Mouse (Mus musculus): ENCODE measurements around the gene Sod1.

The Sod1 gene

DNA sequence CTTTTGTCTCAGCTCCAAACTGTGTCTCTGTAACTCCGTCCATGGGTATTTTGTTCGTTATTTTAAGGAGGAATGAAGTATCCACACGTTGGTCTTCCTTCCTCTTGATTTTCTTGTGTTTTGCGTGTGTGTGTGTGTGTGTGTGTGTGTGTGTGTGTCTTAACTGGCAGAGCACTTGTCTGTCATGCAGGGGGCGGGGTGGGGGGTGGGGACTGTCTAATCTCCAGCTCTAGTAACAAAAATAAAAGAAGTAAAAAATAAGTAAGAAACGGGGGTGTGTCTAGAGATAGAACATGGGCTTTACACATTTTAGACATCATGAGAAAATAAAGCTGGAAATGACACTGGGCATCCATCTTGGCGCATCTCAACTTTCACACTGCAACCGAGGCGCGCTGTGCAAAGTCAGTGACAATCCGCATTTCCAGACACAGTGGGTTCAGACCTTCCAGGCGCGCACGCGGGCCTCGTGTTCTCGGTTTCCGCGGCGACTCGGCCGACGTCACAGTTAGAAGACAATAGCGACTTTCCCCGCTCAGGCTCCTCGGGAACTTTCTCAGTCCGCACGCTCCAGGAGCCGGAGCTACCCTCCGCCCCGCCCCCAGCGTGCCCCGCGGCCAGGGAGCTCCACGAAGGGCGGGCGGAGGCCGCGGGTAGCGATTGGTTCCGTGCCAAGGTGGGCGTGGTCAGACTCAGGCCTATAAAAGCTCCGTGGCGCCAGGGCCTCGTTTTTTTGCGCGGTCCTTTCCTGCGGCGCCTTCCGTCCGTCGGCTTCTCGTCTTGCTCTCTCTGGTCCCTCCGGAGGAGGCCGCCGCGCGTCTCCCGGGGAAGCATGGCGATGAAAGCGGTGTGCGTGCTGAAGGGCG lies at the start of gene Sod1:
Gene Sod1 (plus strand): TSS at position 729 of the 866 bp plus-strand sequence.
- in situ Hi-C loops (cut with MboI, MseI) = no loop called here

DNA sequence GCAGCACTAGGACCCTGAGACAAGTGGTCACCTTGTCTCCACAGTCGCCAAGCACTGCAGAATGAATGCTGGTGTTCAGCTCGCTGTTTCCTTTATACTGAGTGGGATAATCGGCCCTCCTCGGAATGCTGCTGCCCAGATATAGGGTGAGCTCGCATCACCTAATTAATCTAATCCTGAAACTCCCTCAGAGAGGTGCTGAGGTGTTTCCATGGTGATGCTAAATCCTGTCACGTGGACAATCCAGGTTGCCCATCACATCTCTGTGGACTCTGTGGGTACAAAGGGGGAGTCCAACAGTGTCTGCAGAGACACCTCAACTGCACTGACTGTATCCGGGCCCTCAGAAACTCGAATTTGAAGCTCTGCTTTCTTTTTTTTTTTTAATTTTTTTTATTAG lies 49.1 kb upstream of the Sod1 start:
- in situ Hi-C loops (cut with MboI, MseI) = no loop called here

DNA sequence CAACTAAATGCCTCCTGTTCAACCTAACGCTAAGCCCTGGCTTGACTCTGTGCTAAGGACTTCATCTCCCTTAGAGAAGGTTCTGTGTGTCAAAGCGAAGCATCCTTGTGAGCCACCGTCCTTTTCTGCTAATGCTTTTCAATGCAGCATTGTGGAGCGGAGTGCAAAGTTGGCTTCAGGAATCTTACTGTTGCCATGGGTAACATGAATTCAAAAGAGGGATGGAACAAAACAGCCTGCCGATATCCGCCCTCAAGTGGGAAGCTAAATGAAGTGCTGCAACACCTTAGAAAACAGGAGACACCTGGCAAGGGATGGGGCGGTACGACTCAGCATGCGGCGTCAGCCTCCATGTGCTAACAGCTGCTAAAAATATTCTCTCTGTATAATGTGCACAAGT lies 44.1 kb upstream of the Sod1 start:
- in situ Hi-C loops (cut with MboI, MseI) = no loop called here

GRCm38 (mm10) chr16:90177425-90177824 lies 43.1 kb upstream of the Sod1 start:
- in situ Hi-C loops (cut with MboI, MseI) = no loop called here

GRCm38 (mm10) chr16:90178404-90178803 lies 42.1 kb upstream of the Sod1 start:
- in situ Hi-C loops (cut with MboI, MseI) = no loop called here

- in situ Hi-C loops (cut with MboI, MseI) = loop anchor here (5.0 to 10.0 kb wide), 2 partner anchors 195 to 343 kb away; no protein-coding TSS in a partner anchor
Observed at GRCm38 (mm10) chr16:90179892-90180291, 40.7 kb upstream of the Sod1 start.

DNA sequence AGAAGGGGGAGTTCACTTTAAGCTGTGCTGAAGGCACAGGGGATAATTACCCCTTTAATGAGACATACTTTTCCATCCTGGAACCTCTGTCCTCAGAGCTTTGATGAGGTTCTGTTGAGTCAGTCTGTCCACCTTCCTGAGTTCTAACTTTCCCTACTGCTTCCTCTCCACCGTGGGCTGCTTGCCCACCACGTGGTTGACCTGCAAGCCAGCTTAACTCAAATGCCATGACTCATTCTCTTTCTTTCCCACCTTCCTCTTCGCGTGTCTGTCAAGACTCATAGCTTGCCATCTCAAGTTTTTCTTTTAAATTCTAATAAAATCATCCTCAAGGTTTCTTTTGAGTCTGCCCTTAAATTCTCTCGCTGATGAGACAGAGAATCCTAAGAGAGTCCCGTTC lies 39.6 kb upstream of the Sod1 start:
- in situ Hi-C loops (cut with MboI, MseI) = loop anchor here (5.0 to 10.0 kb wide), 2 partner anchors 196 to 344 kb away; no protein-coding TSS in a partner anchor

DNA sequence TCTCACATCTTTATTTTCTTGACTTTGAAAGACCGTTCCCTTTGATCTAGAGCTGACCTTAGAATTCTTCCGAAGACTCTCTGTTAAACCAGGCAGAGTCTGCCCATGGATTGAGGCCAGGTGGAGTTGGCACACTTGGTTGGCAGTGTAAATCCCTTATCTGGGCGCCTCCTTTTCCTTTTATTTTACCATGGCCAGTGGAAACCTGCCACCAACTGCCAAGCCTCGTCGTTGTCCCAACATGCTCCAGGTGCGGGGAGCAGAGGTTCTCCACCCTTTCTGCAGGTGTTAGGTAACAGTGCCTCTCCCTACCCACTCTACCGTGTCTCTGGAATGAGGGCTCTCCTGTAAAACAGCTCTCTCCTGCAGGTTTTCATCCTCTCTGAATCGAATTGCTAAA lies 38.9 kb upstream of the Sod1 start:
- in situ Hi-C loops (cut with MboI, MseI) = loop anchor here (5.0 to 10.0 kb wide), 2 partner anchors 197 to 344 kb away; no protein-coding TSS in a partner anchor

DNA sequence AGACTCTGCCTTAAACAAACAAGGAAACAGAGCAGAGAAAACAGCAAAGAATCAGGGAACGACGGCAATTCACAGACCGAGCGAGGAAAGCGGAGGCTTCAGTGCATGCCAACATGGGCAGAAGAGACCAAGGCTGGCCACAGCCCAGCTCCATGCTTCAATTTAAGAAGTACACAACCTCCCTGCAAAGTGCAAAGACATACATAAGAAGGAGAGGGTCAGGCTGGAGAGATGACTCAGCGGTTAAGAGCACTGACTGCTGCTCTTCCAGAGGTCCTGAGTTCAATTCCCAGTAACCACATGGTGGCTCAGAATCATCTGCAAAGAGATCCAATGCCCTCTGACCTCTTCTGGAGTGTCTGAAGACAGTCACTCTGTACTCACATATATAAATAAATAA lies 36.4 kb upstream of the Sod1 start:
- in situ Hi-C loops (cut with MboI, MseI) = loop anchor here (5.0 to 10.0 kb wide), 2 partner anchors 199 to 347 kb away; no protein-coding TSS in a partner anchor

DNA sequence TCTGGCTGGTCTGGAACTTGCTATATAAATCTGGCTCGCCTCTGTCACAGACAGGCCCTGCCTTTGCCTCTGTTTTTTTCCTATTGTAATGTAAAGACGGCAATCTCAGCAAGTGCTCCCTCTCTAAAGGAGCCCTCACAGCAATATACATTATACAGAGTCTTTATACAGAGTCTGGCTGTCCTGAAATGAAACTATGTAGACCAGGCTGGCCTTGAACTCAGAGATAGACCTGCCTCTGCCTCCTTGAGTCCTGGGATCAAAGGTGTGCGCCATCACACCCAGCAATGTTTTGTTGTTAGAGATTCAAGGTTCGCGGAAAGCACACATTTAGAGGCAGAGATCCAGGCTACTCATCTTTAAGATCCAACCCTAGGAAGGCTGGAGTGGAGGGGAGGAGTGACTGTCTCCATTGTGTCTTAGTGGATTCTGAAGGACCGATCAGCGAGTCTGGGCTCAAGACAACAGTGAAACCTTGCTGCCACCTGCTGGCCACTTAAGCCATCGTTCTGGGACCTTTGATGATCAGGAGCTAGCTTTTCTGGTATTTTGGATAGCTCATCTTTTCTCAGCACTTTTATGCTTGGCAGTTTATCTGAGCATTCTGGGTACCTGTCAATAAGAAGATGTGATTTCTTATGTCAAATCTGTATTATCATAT lies 34.5 kb upstream of the Sod1 start:
- in situ Hi-C loops (cut with MboI, MseI) = loop anchor here (10.0 kb wide), 1 partner anchor 201 kb away; no protein-coding TSS in a partner anchor

DNA sequence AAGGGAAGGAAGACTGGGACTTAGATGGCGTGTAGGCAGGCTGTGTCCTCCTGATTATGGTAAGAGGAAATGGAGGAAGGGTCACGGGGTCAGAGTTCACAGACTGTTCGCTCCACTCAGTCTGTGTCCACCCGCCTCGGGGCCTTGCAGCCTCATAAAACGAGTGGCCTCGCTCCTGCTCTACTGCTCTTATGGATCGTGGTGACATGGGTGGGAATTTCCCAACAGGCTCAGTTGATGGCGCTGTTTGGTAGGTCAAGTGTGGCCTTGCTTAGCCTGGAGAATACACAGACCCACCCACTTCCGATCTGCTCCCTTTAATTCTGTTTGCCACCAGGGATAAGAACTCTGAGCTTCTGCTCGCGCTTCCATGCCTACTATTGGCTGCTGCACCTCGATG lies 33.1 kb upstream of the Sod1 start:
- in situ Hi-C loops (cut with MboI, MseI) = loop anchor here (10.0 kb wide), 1 partner anchor 203 kb away; no protein-coding TSS in a partner anchor

DNA sequence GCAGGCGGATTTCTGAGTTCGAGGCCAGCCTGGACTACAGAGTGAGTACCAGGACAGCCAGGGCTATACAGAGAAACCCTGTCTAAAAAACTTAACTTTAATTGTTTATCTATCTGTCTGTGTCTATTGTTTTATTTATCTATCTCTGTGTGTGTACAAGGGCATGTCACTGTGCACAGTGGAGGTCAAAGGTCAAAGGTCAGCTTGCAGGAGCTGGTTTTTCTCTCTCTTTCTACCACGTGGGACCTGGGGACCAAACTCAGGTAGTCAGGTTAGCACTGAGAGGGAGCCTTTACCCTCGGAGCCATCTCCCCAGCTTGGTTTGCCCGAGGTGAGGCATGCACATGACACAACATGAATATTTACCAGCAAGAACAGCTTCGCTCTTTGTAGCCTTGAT lies 29.3 kb upstream of the Sod1 start:
- in situ Hi-C loops (cut with MboI, MseI) = no loop called here

DNA sequence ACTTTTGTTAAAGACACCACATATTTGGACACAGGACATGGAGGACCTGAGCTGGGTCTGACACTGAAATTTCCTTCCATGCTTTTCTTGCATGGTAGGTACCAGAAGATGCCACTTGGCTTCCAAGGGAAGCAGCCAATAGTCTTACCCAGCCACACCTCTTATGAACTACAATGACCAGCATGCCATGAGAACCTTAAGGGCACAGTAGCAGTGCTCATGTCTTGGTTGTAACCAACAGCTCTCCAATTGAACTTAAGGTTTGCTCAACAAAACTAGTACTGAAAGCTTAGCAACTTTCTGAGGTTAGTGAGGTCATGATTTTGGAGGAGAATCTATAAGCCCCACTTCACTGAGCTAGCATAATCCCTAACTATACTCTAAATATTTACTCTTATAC lies 26.8 kb upstream of the Sod1 start:
- in situ Hi-C loops (cut with MboI, MseI) = no loop called here

- in situ Hi-C loops (cut with MboI, MseI) = no loop called here
Observed at GRCm38 (mm10) chr16:90196688-90197240, 23.8 kb upstream of the Sod1 start.

GRCm38 (mm10) chr16:90197337-90197973 lies 23.1 kb upstream of the Sod1 start:
- in situ Hi-C loops (cut with MboI, MseI) = no loop called here

DNA sequence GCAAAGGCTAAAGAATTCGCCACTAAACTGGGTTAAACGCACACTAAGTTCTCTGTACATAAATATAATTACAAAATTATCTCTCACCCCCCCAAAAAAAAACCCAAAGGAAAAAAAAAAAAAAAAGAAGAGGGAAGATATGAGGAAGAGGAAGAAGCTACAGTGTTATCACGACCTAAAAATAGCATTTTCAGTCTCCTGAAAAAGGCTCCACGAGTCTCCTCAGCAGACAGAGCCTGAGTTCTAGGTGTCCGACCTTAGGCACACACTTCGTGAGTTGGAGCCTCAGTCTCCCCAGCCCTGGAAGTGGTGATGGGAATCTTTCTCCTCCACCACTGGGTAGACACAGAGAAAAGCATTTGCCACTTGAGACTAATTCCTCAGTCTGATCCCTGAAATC lies 21.9 kb upstream of the Sod1 start:
- in situ Hi-C loops (cut with MboI, MseI) = no loop called here

- in situ Hi-C loops (cut with MboI, MseI) = no loop called here
Observed at GRCm38 (mm10) chr16:90199174-90199573, 21.4 kb upstream of the Sod1 start.

DNA sequence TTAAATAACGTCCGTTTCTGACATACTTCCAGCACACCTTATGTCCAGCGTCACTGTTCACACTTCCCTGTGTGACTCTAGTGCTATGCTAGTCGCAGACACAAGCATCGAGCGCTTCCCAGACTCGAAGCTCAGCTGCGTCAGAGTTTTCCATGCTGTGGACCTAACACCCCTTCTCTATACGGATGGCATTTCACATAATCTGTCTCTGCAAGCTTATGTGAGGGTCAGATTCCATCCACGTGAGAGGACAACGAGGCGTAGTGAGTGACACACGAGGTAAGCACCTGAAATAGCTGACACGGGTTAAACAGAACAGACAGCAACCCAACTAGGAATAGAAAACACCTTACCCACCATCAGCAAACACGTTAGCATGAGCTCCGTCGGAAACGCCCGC lies 18.4 kb upstream of the Sod1 start:
- in situ Hi-C loops (cut with MboI, MseI) = no loop called here

DNA sequence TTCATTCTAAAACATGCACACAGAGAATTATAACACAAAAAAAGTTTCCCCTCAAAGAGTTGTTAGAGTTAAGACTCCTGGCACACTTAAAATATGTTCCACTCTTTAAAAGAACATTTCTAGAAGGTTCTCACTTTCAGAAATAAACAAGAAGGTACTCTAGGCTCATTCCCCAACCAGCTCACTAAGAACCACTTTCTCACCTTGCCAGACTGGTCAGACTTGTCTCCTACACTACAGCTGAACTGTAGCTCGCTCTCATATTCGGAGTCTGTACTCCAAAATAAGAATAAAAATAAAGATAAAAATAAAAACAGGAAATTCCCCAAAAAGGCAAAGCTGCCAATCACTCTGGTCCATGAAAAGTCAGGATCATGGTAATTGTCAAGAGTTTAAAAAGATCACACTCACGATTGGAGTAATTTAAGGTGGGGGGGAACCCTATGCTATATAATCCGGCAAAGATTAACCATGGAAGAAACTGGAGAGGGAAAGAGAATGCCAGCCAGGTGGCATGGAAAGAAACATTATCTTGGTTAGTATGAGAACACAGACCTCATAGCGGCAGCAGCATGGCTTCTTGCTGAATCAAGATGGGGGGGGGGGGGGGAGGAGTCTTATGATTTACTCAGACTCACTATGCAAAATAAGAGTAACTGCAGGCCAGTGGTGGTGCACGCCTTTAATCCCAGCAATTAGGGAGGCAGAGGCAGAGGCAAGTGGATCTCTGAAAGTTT lies 17.2 kb upstream of the Sod1 start:
- in situ Hi-C loops (cut with MboI, MseI) = no loop called here

GRCm38 (mm10) chr16:90204868-90205267 lies 15.7 kb upstream of the Sod1 start:
- in situ Hi-C loops (cut with MboI, MseI) = no loop called here

- in situ Hi-C loops (cut with MboI, MseI) = no loop called here
Observed at GRCm38 (mm10) chr16:90208996-90209395, 11.6 kb upstream of the Sod1 start.
